Mouse (Mus musculus): ENCODE measurements around the gene H2-Aa. TPM values are rescaled to one million over a fixed set of nuclear protein-coding genes. Genes with fewer than 3 reads are reported as not detected.
A peak's percentile ranks its signal among the peaks of the same experiment; 100 is the strongest.

Gene H2-Aa
- total RNA-seq, 2 experiments from 2014 or later = 1.0 to 3.1 TPM

- no peak for DNase-seq (ENCODE audit: extremely low spot score in 1 of 2, low spot score in 2 of 2)
- H3K4me3 ChIP-seq = no peak overlapping the region
- TF ChIP-seq CTCF (IDR thresholded peaks at IDR 0.05) = no peak
- no peak overlapping the region for H3K27ac ChIP-seq
- intact Hi-C loops (cut with DNase I) = loop anchor here (5.0 kb wide), 1 partner anchor 160 kb away; no protein-coding TSS in a partner anchor
These were observed 49.9 kb downstream of the H2-Aa start for GRCm38 (mm10) chr17:34237741-34238140.

GRCm38 (mm10) chr17:34236691-34237090 lies 50.9 kb downstream of the H2-Aa start:
- DNase-seq (ENCODE audit: extremely low spot score in 1 of 2, low spot score in 2 of 2) = no peak
- Histone ChIP-seq H3K4me3 (no peak overlapping the region), H3K27ac (no peak overlapping the region)
- intact Hi-C loops (cut with DNase I) = loop anchor here (5.0 kb wide), 1 partner anchor 159 kb away; no protein-coding TSS in a partner anchor
- TF ChIP-seq CTCF (IDR thresholded peaks at IDR 0.05) = no peak

- Histone ChIP-seq H3K27ac (no peak overlapping the region), H3K4me3 (no peak overlapping the region)
- intact Hi-C loops (cut with DNase I) = loop anchor here (2.0 to 5.0 kb wide), 2 partner anchors 64 to 158 kb away; no protein-coding TSS in a partner anchor
- DNase-seq (ENCODE audit: extremely low spot score in 1 of 2, low spot score in 2 of 2) = peak; percentile 68
- peak; percentile 91 for TF ChIP-seq CTCF (IDR thresholded peaks at IDR 0.05)
These were observed 52.7 kb downstream of the H2-Aa start for GRCm38 (mm10) chr17:34234926-34235325.

Other genes with a start within 250 kb of the H2-Aa start
- gene Col11a2, start 248.4 kb downstream of the H2-Aa start, total RNA-seq (2021) = 10 to 100 TPM; 11.3 to 15.2 TPM
- gene H2-Oa, start 195.5 kb downstream of the H2-Aa start, total RNA-seq (2021) = under 1 TPM in 1 of 2 experiments, not detected in 1; 0.47 TPM
- gene H2-DMa, start 168.3 kb downstream of the H2-Aa start, total RNA-seq (2021) = 10 to 100 TPM; 23.3 to 28.2 TPM
- 100 to 1,000 TPM; 177 to 179 TPM for gene Brd2, start 165.2 kb downstream of the H2-Aa start, total RNA-seq (2021)
- under 1 TPM; 0.56 to 0.59 TPM for gene H2-DMb2, start 144.5 kb downstream of the H2-Aa start, total RNA-seq (2021)
- gene H2-DMb1, start 134.8 kb downstream of the H2-Aa start, total RNA-seq (2021) = 1 to 10 TPM; 1.1 to 1.7 TPM
- gene Tap1, start 100.3 kb downstream of the H2-Aa start, total RNA-seq (2021) = 1 to 10 TPM; 2.1 to 3.4 TPM
- 1 to 10 TPM; 1.1 to 2.0 TPM for gene Psmb9, start 100.1 kb downstream of the H2-Aa start, total RNA-seq (2021)
- 1 to 10 TPM; 2.0 to 3.2 TPM for gene Psmb8, start 90.1 kb downstream of the H2-Aa start, total RNA-seq (2021)
- 1 to 10 TPM; 7.0 to 7.8 TPM for gene Tap2, start 84.3 kb downstream of the H2-Aa start, total RNA-seq (2021)
- under 1 TPM; 0.16 to 0.18 TPM for gene H2-Ob, start 48.9 kb downstream of the H2-Aa start, total RNA-seq (2021)
- 1 to 10 TPM; 1.3 to 3.1 TPM for gene H2-Ab1, start 30.1 kb downstream of the H2-Aa start, total RNA-seq (2021)
- 1 to 10 TPM; 1.1 to 2.1 TPM for gene H2-Eb1, start 18.0 kb upstream of the H2-Aa start, total RNA-seq (2021)
- gene H2-Eb2, start 37.8 kb upstream of the H2-Aa start, total RNA-seq (2021) = not detected
- under 1 TPM; 0.65 to 0.68 TPM for gene Btnl2, start 67.0 kb upstream of the H2-Aa start, total RNA-seq (2021)
- not detected for gene Btnl1, start 89.3 kb upstream of the H2-Aa start, total RNA-seq (2021)
- gene BC051142, start 111.0 kb upstream of the H2-Aa start, total RNA-seq (2021) = 1 to 10 TPM; 2.5 to 4.4 TPM
- not detected for gene Btnl4, start 189.5 kb upstream of the H2-Aa start, total RNA-seq (2021)
- gene Btnl6, start 229.5 kb upstream of the H2-Aa start, total RNA-seq (2021) = not detected

All from left cerebral cortex, adult 2 months (tissue).